Mouse (Mus musculus) heart, postnatal 4 days (tissue): ENCODE data around the gene Gm3526. TPM values are rescaled to one million over a fixed set of nuclear protein-coding genes. Genes with fewer than 3 reads are reported as not detected.
"Not testable (repeated sequence)": the region's sequence is repeated elsewhere in the genome, so short reads cannot be mapped to it uniquely, and the experiment has no call there.

ENCODE experiments used
- DNase-seq: peaks from one replicate; pipeline ENCODE4 v3.0.0; 2021
- total RNA-seq, 2 experiments: library from RNA; stranded (reverse); gene quantifications; 2 replicates each; pipeline ENCODE4 v1.2.3; 2021

Gm3526 gene
- not detected for total RNA-seq

DNA sequence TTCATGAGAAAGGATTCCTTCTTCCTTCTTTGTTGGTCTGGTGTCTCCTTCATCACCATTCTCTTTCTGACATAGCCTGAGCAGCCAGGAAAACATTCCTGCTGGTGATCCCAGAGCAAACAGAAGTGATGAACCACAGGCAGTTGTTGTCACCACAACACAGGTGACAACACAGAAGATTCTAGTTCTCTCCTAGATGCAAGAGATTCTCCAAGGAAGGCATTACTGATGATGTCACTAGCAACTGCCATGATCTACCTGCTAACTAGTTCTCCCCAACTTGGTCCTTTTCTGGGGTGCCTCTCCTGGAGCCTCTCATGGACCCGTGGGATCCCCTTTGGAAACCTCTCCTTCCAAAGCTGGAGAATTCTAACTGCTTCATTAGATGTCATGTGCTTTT, at the start of gene Gm3526:
Gm3526 (minus strand) TSS at position 101 of the 400 bp plus-strand sequence.
- not testable (repeated sequence) for DNase-seq

Other genes starting within 250 kb of the Gm3526 start
- gene Gm3298, start 244.7 kb downstream of the Gm3526 start, total RNA-seq, result not detected
- gene 4930555G01Rik, start 210.0 kb downstream of the Gm3526 start, total RNA-seq, result not detected
- under 1 TPM in 1 of 2 experiments, not detected in 1; 0.52 TPM for gene Gm8281, start 189.5 kb downstream of the Gm3526 start, total RNA-seq
- not detected for gene Gm8279, start 129.1 kb downstream of the Gm3526 start, total RNA-seq
- gene Gm3317, start 96.0 kb downstream of the Gm3526 start, total RNA-seq, result not detected
- not detected for gene Gm8271, start 74.8 kb downstream of the Gm3526 start, total RNA-seq
- gene Gm3542, start 74.3 kb upstream of the Gm3526 start, total RNA-seq, result not detected
- gene Gm3500, start 128.5 kb upstream of the Gm3526 start, total RNA-seq, result under 1 TPM in 1 of 2 experiments, not detected in 1; 0.16 TPM
- gene Gm3194, start 194.9 kb upstream of the Gm3526 start, total RNA-seq, result 1 to 10 TPM; 1.8 to 1.9 TPM
- gene Gm8246, start 217.2 kb upstream of the Gm3526 start, total RNA-seq, result not detected
- not detected for gene Gm3187, start 223.6 kb upstream of the Gm3526 start, total RNA-seq
- gene Gm3488, start 241.1 kb upstream of the Gm3526 start, total RNA-seq, result under 1 TPM; 0.57 to 0.68 TPM